Mouse (Mus musculus) E14TG2a.4 (cell line): Measurements from ENCODE around the gene Uso1.

ENCODE experiments used
- CTCF ChIP-seq: conservative IDR thresholded peaks from 2 replicates; pipeline ENCODE4 v1.5.1; 2014; ENCODE audit warnings: low read length
- NANOG ChIP-seq: IDR thresholded peaks from 2 replicates; pipeline ENCODE4 v1.6.1; 2014; ENCODE audit warnings: borderline replicate concordance, low read length, mixed read lengths
- POU5F1 ChIP-seq: IDR thresholded peaks from 2 replicates; pipeline ENCODE4 v1.6.1; 2014; ENCODE audit warnings: low read length, borderline replicate concordance

DNA sequence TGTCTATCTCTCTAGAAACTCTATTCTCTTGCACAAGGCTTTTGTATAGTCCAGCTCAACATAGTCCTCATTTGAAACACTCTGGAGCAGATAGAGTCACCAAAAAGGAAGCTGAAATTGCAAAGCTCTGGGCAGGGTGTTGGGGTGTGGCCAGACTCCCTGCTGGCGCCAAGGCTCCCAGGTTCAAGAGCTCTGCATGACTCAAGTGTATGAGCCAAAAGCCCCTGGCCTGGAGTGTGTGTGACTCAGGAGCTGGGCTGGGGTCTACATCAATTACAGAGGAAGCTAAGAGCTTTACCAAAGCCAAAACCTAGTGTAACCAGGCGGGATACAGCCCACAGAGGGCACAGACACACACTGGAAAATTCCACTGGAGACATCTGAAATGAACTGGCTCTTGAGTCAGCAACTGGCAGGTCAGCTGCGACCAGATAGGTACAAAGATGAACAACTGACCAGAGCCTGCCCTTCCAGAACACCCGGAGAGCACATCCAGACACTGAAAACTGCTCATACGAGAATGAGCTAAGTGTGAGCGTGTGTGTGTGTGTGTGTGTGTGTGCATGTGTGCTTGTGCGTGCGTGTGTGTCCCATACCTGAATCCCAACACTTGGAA lies 82.7 kb downstream of the Uso1 start:
- no peak for TF ChIP-seq CTCF
- no peak for TF ChIP-seq NANOG
- no peak for TF ChIP-seq POU5F1
